Mouse (Mus musculus): ENCODE data around the gene Chek2.

Chek2 gene

DNA sequence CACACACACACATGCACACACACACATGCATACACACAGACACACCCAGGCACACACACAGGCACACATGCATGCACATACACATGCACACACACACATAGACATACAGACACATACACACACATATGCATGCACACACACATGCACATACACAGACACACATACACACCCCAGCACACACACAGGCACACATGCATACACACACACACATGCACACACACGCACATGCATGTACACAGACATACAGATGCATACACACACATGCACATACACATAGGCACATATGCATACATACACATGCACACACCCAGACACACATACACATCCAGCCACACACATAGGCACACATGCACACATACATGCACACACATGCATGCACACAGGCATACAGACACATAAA is 66.9 kb downstream of the Chek2 start:
- peak; percentile 67 for DNase-seq

DNA sequence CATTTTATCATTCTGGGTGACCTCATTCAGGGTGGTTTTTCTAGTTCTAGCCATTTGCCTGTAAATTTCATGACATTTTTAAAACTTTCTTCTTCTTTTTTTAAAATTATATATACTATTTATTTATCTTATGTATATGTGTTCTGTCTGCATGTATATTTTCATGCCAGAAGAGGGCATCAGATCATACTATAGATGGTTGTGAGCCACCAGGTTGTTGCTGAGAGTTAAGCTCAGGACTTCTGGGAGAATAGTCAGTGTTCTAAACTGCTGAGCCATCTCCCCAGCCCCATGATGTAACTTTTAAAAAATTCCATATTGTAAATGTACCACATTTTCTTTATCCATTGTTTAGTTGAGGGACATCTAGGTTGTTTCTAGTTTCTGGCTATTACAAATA is 69.1 kb downstream of the Chek2 start:
- DNase-seq, result no peak

DNA sequence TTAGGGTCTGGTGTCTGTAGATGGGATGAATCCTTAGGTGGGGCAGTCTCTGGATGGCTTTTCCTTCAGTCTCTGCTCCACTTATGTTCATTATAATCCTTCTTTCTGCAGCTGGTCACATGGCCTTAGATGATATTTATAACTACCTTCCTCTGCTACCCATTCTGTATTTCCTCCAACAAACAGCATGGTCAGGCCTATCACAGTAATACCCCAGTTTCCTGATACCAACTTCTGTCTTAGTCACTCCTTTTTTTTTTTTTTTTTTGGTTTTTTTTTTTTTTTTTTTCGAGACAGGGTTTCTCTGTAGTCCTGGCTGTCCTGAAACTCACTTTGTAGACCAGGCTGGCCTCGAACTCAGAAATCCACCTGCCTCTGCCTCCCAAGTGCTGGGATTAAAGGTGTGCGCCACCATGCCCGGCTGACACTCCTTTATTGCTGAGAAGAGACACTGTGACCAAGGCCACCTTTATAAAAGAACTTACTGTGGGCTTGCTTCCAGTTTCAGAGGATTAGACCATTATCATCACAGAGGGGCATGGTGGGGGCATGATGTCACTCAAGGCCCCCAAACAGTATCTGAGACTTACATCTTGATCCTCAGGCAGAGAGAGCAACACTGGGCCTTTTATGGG is 70.3 kb downstream of the Chek2 start:
- peak; percentile 85 for DNase-seq

DNA sequence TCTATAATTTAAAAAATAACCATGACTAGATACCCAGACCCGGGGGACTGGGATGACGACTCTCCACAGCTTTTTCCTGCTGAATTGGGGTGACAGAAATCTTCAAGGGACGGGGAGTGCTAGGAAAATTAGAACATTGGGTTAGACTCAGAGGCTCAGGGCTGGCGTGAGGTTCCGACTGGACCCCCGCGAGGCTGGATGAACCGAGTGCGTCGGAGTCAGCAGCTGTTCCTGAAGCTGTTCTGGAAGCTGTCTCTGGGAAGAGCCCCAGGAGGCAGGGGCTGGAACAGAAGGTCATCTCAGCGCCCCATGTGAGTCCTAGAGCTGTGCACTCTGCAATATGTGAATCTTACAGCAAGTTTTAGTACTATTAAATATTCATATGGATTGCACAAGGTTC is 75.1 kb downstream of the Chek2 start:
- DNase-seq, result peak; percentile 93

DNA sequence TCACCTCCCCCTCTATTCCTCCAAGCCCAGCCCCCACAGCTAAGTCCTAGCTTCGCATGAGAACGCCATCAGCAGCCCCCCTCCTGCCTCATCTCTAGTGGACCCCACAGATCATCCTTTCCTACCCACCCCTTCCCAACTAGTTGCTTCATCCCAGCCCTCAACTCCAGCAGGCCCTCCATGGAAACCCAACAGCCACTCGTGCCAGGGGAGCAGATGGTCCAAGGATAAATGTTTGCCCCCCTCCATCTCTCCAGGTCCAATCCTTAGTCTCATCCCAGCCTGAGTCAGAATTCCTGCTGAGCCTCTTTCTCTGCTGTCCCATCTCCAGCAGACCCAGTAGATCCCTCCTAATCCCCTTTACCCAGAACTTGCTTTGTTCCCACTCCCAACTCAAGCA is 76.5 kb downstream of the Chek2 start:
- DNase-seq, result no peak

DNA sequence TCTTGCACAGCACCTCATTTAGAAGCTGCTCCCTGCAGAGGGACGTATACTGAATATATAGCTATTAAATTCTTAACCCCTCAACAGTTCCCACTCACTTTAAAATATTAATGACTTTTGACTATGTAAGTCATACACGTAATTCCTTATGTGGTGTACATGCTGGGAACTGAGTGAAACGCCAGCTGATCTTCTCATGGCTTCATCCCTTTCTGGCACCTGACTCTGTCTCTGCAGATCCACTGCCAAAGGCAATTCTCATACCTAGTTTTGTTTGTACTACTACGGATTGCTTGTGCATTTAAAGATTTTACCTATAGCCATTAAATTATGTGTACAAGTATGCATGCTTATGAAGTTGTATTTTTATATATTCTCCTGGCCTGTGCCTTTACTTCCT is 79.8 kb downstream of the Chek2 start:
- no peak for DNase-seq

DNA sequence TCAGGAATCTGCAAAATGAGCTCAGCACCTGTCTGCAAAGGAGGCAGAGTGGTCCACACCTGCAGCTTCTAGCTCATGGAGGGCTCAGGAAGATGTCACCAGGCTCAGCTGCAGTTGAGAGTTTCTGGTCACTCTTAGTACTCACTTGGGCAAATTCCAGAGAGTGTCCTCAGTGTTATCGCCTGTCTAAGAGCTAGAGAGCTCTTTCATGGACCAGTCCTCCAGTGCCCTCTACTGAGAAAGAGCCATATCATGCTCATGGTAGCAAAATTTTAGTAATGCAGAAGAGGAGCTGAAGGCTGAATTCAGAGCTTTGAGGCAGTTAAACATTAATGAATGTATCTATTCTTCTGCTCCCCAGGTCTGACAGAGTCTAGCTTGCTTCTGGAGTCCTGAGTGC is 83.6 kb downstream of the Chek2 start:
- DNase-seq, result no peak

All from heart, adult 11 months (tissue).